8 mouse cellular contexts compared by ENCODE assay signal in genomic region chr3:108085281-108085720, GRCm38 (mm10). TPM values are rescaled to one million over a fixed set of nuclear protein-coding genes. Genes with fewer than 3 reads are reported as not detected.
A peak's percentile ranks its signal among the peaks of the same experiment; 100 is the strongest.
DNase-seq lines count a peak whose midpoint lies in the region; ATAC-seq and TF ChIP-seq lines count a peak whose summit lies in the region.

No protein-coding gene starts in this region.

- no peaks in the 10 kb centered on the region for H3K9me3 ChIP-seq in embryonic facial prominence, embryonic 15.5 days (replicated peaks)
- no peaks in the 10 kb centered on the region for H3K9me3 ChIP-seq in limb, embryonic 13.5 days
- no peaks in the 10 kb centered on the region for H3K9me3 ChIP-seq in midbrain, embryonic 15.5 days

- peak overlapping the region; percentile 63 for H3K27ac ChIP-seq in bone marrow macrophage, adult 2 months (ENCODE audit: insufficient read depth, low read depth, low read length)
- peak overlapping the region; percentile 89 for H3K27ac ChIP-seq in embryonic facial prominence, embryonic 15.5 days (replicated peaks)
- H3K27ac ChIP-seq in limb, embryonic 13.5 days, result peak overlapping the region; percentile 88
- peak overlapping the region; percentile 80 for H3K27ac ChIP-seq in midbrain, embryonic 15.5 days
- peak overlapping the region; percentile 23 for H3K27ac ChIP-seq in spleen, adult 2 months (ENCODE audit: insufficient read depth, low read length)

- H3K4me2 ChIP-seq in embryonic facial prominence, embryonic 15.5 days (replicated peaks), result peak overlapping the region; percentile 100
- H3K4me2 ChIP-seq in limb, embryonic 13.5 days (replicated peaks), result peak overlapping the region; percentile 100
- H3K4me2 ChIP-seq in midbrain, embryonic 15.5 days, result peak overlapping the region; percentile 100

- H3K27me3 ChIP-seq in embryonic facial prominence, embryonic 15.5 days, result no peaks in the 10 kb centered on the region
- no peaks in the 10 kb centered on the region for H3K27me3 ChIP-seq in limb, embryonic 13.5 days
- no peaks in the 10 kb centered on the region for H3K27me3 ChIP-seq in midbrain, embryonic 15.5 days (replicated peaks)
- no peaks in the 10 kb centered on the region for H3K27me3 ChIP-seq in spleen, adult 2 months (ENCODE audit: control insufficient read depth, insufficient read depth, low read length)

- H3K4me3 ChIP-seq in bone marrow macrophage, adult 2 months (ENCODE audit: insufficient read depth, low read length), result peak overlapping the region; percentile 66
- H3K4me3 ChIP-seq in embryonic facial prominence, embryonic 15.5 days (replicated peaks), result peak overlapping the region; percentile 67
- H3K4me3 ChIP-seq in limb, embryonic 13.5 days, result peak overlapping the region; percentile 68
- H3K4me3 ChIP-seq in midbrain, embryonic 15.5 days, result peak overlapping the region; percentile 50
- H3K4me3 ChIP-seq in spleen, adult 2 months (ENCODE audit: extremely low read depth, insufficient read depth, insufficient read length), result peak overlapping the region; percentile 60

- TF ChIP-seq CTCF in bone marrow macrophage, adult 2 months (IDR thresholded peaks at IDR 0.05; ENCODE audit: low read depth, low read length), result no peak
- no peak for TF ChIP-seq CTCF in spleen, adult 2 months (IDR thresholded peaks at IDR 0.05; ENCODE audit: extremely low read depth, insufficient read depth, insufficient read length, insufficient replicate concordance)

- H3K9ac ChIP-seq in embryonic facial prominence, embryonic 15.5 days, result peak overlapping the region; percentile 67
- H3K9ac ChIP-seq in limb, embryonic 13.5 days, result peak overlapping the region; percentile 81
- peak overlapping the region; percentile 59 for H3K9ac ChIP-seq in midbrain, embryonic 15.5 days

- H3K36me3 ChIP-seq in embryonic facial prominence, embryonic 15.5 days, result peaks cover 9% of the 10 kb centered on the region; the same call in 1 of the 2 replicates
- H3K36me3 ChIP-seq in limb, embryonic 13.5 days, result peaks cover 8% of the 10 kb centered on the region
- no peaks in the 10 kb centered on the region for H3K36me3 ChIP-seq in midbrain, embryonic 15.5 days (replicated peaks)
- H3K36me3 ChIP-seq in spleen, adult 2 months (ENCODE audit: control insufficient read depth, insufficient read depth, low read length), result peaks cover 2% of the 10 kb centered on the region

- peak; percentile 87 for ATAC-seq in embryonic facial prominence, embryonic 15.5 days (ENCODE audit: insufficient number of reproducible peaks, low FRiP score, low TSS enrichment, low read depth)
- peak; percentile 88 for ATAC-seq in limb, embryonic 13.5 days (ENCODE audit: low FRiP score, low read depth)
- ATAC-seq in midbrain, embryonic 15.5 days (replicated peaks), result peak; percentile 89

- DNase-seq in B cell, adult 2 months, result peak; percentile 81
- peak; percentile 93 to 95 for DNase-seq in heart, adult 9 months (ENCODE audit: low spot score in 2 of 2)
- peak; percentile 94 for DNase-seq in kidney, adult 9 months
- peak; percentile 27 to 85 for DNase-seq in spleen, adult 2 months (ENCODE audit: low read depth in 1 of 2, low spot score in 2 of 2)

- WGBS in embryonic facial prominence, embryonic 15.5 days, result 2% methylated on average over 14 of the region's 14 CpGs
- WGBS in limb, embryonic 13.5 days, result under 1% methylated on average over 14 of the region's 14 CpGs
- 0% methylated on average over 14 of the region's 14 CpGs for WGBS in midbrain, embryonic 15.5 days
- WGBS in spleen, adult 2 months, result 2% methylated on average over 14 of the region's 14 CpGs

- TF ChIP-seq POLR2A in bone marrow macrophage, adult 2 months (IDR thresholded peaks at IDR 0.05; ENCODE audit: borderline replicate concordance, low read depth, low read length), result no peak
- no peak; the same call in 1 of the 2 replicates for TF ChIP-seq POLR2A in spleen, adult 2 months (IDR thresholded peaks at IDR 0.05; ENCODE audit: low read depth, low read length)

- H3K4me1 ChIP-seq in bone marrow macrophage, adult 2 months (ENCODE audit: control insufficient read depth, insufficient read depth, low read length), result peaks cover 41% of the 10 kb centered on the region
- peaks cover 78% of the 10 kb centered on the region for H3K4me1 ChIP-seq in embryonic facial prominence, embryonic 15.5 days
- peaks cover 65% of the 10 kb centered on the region for H3K4me1 ChIP-seq in limb, embryonic 13.5 days
- H3K4me1 ChIP-seq in midbrain, embryonic 15.5 days, result peaks cover 51% of the 10 kb centered on the region
- peaks cover 3% of the 10 kb centered on the region; the same call in 1 of the 2 replicates for H3K4me1 ChIP-seq in spleen, adult 2 months (ENCODE audit: control insufficient read depth, insufficient read depth, insufficient read length)

RNA-seq across cellular contexts. Expression of gene Ampd2, which starts 1.1 kb away (rescaled TPM):
- polyA plus RNA-seq in bone marrow macrophage, adult 2 months (2012; ENCODE audit: insufficient read depth, insufficient read length, missing spikeins), result 22.4 and 23.8 TPM in 2 replicates
- polyA plus RNA-seq in embryonic facial prominence, embryonic 15.5 days (2015; fragmentation: Nextera tagmentation; extraction: Ambion mirVana), result 44.3 and 44.9 TPM in 2 replicates
- 48.5 and 49.2 TPM in 2 replicates for polyA plus RNA-seq in limb, embryonic 13.5 days (2015; fragmentation: Nextera tagmentation; extraction: Ambion mirVana)
- 67.9 and 76.2 TPM in 2 replicates for polyA plus RNA-seq in midbrain, embryonic 15.5 days (2015; fragmentation: Nextera tagmentation; extraction: Ambion mirVana)
- 92.9 and 111 TPM in 2 replicates for polyA plus RNA-seq in spleen, adult 2 months (2012; rRNA removed)

RNA-seq across cellular contexts. Expression of gene Gnat2, which starts 7.3 kb away (rescaled TPM):
- not detected in 2 replicates for polyA plus RNA-seq in bone marrow macrophage, adult 2 months (2012; ENCODE audit: insufficient read depth, insufficient read length, missing spikeins)
- 0.39 and 0.61 TPM in 2 replicates for polyA plus RNA-seq in embryonic facial prominence, embryonic 15.5 days (2015; fragmentation: Nextera tagmentation; extraction: Ambion mirVana)
- 0.72 and 0.78 TPM in 2 replicates for polyA plus RNA-seq in limb, embryonic 13.5 days (2015; fragmentation: Nextera tagmentation; extraction: Ambion mirVana)
- 0.28 and 0.38 TPM in 2 replicates for polyA plus RNA-seq in midbrain, embryonic 15.5 days (2015; fragmentation: Nextera tagmentation; extraction: Ambion mirVana)
- polyA plus RNA-seq in spleen, adult 2 months (2012; rRNA removed), result 0.16 and 0.18 TPM in 2 replicates

RNA-seq across cellular contexts. Expression of gene Gstm4, which starts 40.6 kb away (rescaled TPM):
- 10.1 and 10.7 TPM in 2 replicates for polyA plus RNA-seq in bone marrow macrophage, adult 2 months (2012; ENCODE audit: insufficient read depth, insufficient read length, missing spikeins)
- polyA plus RNA-seq in embryonic facial prominence, embryonic 15.5 days (2015; fragmentation: Nextera tagmentation; extraction: Ambion mirVana), result 12.7 and 15.3 TPM in 2 replicates
- polyA plus RNA-seq in limb, embryonic 13.5 days (2015; fragmentation: Nextera tagmentation; extraction: Ambion mirVana), result 14.6 and 15.4 TPM in 2 replicates
- polyA plus RNA-seq in midbrain, embryonic 15.5 days (2015; fragmentation: Nextera tagmentation; extraction: Ambion mirVana), result 18.3 and 19.8 TPM in 2 replicates
- polyA plus RNA-seq in spleen, adult 2 months (2012; rRNA removed), result 4.6 and 5.7 TPM in 2 replicates

Comparison
In these comparisons a context has a peak if more than half of its experiments do, and no peak if none do; other contexts are left out.
1. Peak in every context shown above with its lines: DNase-seq, ATAC-seq, H3K4me3 ChIP-seq and H3K27ac ChIP-seq.
2. H3K27ac ChIP-seq: peak in every context shown above with its lines; median percentile 89 in embryonic facial prominence, embryonic 15.5 days; 88 in limb, embryonic 13.5 days; 80 in midbrain, embryonic 15.5 days; 63 in bone marrow macrophage, adult 2 months; 23 in spleen, adult 2 months.